Mouse (Mus musculus) MEL (cell line): ENCODE measurements around the gene Fasn. TPM values are rescaled to one million over a fixed set of nuclear protein-coding genes. Genes with fewer than 3 reads are reported as not detected.

Source experiments
- DNase-seq: peaks from one replicate; pipeline ENCODE4 v3.0.0; 2011; ENCODE audit warnings: low read depth, low spot score
- H3K27ac ChIP-seq: 2 replicates; pipeline ENCODE4 v1.5.1; 2012; ENCODE audit warnings: low read depth, mild to moderate bottlenecking, control low read depth, low read length, moderate library complexity; ENCODE audit not compliant: control insufficient read depth
- H3K27me3 ChIP-seq, 2 experiments: fragments of 150-350 bp in 1 of 2; sonication (generic) in 1 of 2; 2 replicates each; pipeline ENCODE4 v1.6.1; 2012; ENCODE audit warnings: low read length in 2 of 2, mild to moderate bottlenecking in 2 of 2, improper control_type of control experiment in 1 of 2, moderate library complexity in 1 of 2; ENCODE audit not compliant: insufficient read depth in 2 of 2, control insufficient read depth in 1 of 2
- H3K36me3 ChIP-seq, 2 experiments: 2 replicates each; pipeline ENCODE4 v1.6.1; 2012 to 2014; ENCODE audit warnings: low read length in 2 of 2, improper control_type of control experiment in 1 of 2, inconsistent platforms in 1 of 2, mild to moderate bottlenecking in 1 of 2; ENCODE audit not compliant: insufficient read depth in 2 of 2, control insufficient read depth in 1 of 2
- H3K4me1 ChIP-seq, 2 experiments: fragments of 150-350 bp in 1 of 2; sonication (generic) in 1 of 2; 2 replicates each; pipeline ENCODE4 v1.6.1; 2012; ENCODE audit warnings: low read length in 2 of 2, improper control_type of control experiment in 1 of 2, mild to moderate bottlenecking in 1 of 2; ENCODE audit not compliant: insufficient read depth in 2 of 2, control insufficient read depth in 1 of 2
- H3K4me3 ChIP-seq, 2 experiments: fragments of 150-350 bp in 1 of 2; sonication (generic) in 1 of 2; 2 replicates each; pipeline ENCODE4 v1.5.1; 2012; ENCODE audit warnings: low read depth in 2 of 2, low read length in 2 of 2, mild to moderate bottlenecking in 2 of 2, moderate library complexity in 2 of 2, control low read depth in 1 of 2, improper control_type of control experiment in 1 of 2; ENCODE audit not compliant: control insufficient read depth in 1 of 2, insufficient read depth in 1 of 2
- H3K79me2 ChIP-seq: 2 replicates; pipeline ENCODE4 v1.6.1; 2012; ENCODE audit warnings: mild to moderate bottlenecking, low read length, moderate library complexity; ENCODE audit not compliant: control insufficient read depth, poor library complexity, insufficient read depth
- H3K9ac ChIP-seq: 2 replicates; pipeline ENCODE4 v1.6.1; 2012; ENCODE audit warnings: low read depth, mild to moderate bottlenecking, control low read depth, low read length, moderate library complexity; ENCODE audit not compliant: control insufficient read depth, poor library complexity, severe bottlenecking
- H3K9me3 ChIP-seq: fragments of 150-350 bp; sonication (generic); replicated peaks from 2 replicates; pipeline ENCODE4 v1.6.1; 2012; ENCODE audit warnings: mild to moderate bottlenecking, low read length, improper control_type of control experiment, moderate library complexity; ENCODE audit not compliant: insufficient read depth
- BHLHE40 ChIP-seq: IDR thresholded peaks from 2 replicates; pipeline ENCODE4 v1.6.1; 2012; ENCODE audit warnings: low read depth, mild to moderate bottlenecking, inconsistent platforms, low read length, improper control_type of control experiment, borderline replicate concordance
- CHD2 ChIP-seq: IDR thresholded peaks from 2 replicates; pipeline ENCODE4 v1.6.1; 2011; ENCODE audit warnings: low read length, improper control_type of control experiment
- CTCF ChIP-seq, 3 experiments: IDR thresholded peaks in 2 of 3; conservative IDR thresholded peaks in 1 of 3; 2 replicates each; pipeline ENCODE4 v1.5.1; 2011 to 2012; ENCODE audit warnings: low read length in 3 of 3, low read depth in 2 of 3, mild to moderate bottlenecking in 2 of 3, improper control_type of control experiment in 1 of 3, inconsistent platforms in 1 of 3, mixed read lengths in 1 of 3, moderate library complexity in 1 of 3; ENCODE audit not compliant: control insufficient read depth in 1 of 3, insufficient read depth in 1 of 3, poor library complexity in 1 of 3, severe bottlenecking in 1 of 3
- E2F4 ChIP-seq: IDR thresholded peaks from 2 replicates; pipeline ENCODE4 v1.6.1; 2011; ENCODE audit warnings: low read depth, low read length, improper control_type of control experiment, borderline replicate concordance
- HCFC1 ChIP-seq: IDR thresholded peaks from 2 replicates; pipeline ENCODE4 v1.6.1; 2012; ENCODE audit warnings: low read depth, mild to moderate bottlenecking, inconsistent platforms, low read length, improper control_type of control experiment, moderate library complexity
- JUND ChIP-seq: IDR thresholded peaks from 2 replicates; pipeline ENCODE4 v1.6.1; 2011; ENCODE audit warnings: low read depth, mild to moderate bottlenecking, improper control_type of control experiment, low read length
- MAX ChIP-seq: IDR thresholded peaks from 2 replicates; pipeline ENCODE4 v1.6.1; 2011; ENCODE audit warnings: low read length, improper control_type of control experiment
- MAZ ChIP-seq: IDR thresholded peaks from 2 replicates; pipeline ENCODE4 v1.6.1; 2012; ENCODE audit warnings: low read depth, mild to moderate bottlenecking, inconsistent platforms, low read length, improper control_type of control experiment
- MYC ChIP-seq: IDR thresholded peaks from 2 replicates; pipeline ENCODE4 v1.6.1; 2011; ENCODE audit warnings: low read depth, mild to moderate bottlenecking, low read length, improper control_type of control experiment, moderate library complexity
- NELFE ChIP-seq: IDR thresholded peaks from 2 replicates; pipeline ENCODE4 v1.6.1; 2011; ENCODE audit warnings: low read depth, low read length, improper control_type of control experiment
- NRF1 ChIP-seq: IDR thresholded peaks from 2 replicates; pipeline ENCODE4 v1.6.1; 2014; ENCODE audit warnings: low read depth, mild to moderate bottlenecking, inconsistent platforms, low read length, improper control_type of control experiment, moderate library complexity; ENCODE audit not compliant: poor library complexity, insufficient read depth, severe bottlenecking
- POLR2AphosphoS2 ChIP-seq: IDR thresholded peaks from 2 replicates; pipeline ENCODE4 v1.6.1; 2011; ENCODE audit warnings: low read length, improper control_type of control experiment
- POLR2AphosphoS5 ChIP-seq: IDR thresholded peaks from 2 replicates; pipeline ENCODE4 v1.6.1; 2012; ENCODE audit warnings: low read depth, borderline replicate concordance, mild to moderate bottlenecking, inconsistent platforms, low read length, moderate library complexity, mixed read lengths
- RAD21 ChIP-seq: IDR thresholded peaks from 2 replicates; pipeline ENCODE4 v1.6.1; 2011; ENCODE audit warnings: mild to moderate bottlenecking, low read depth, low read length, improper control_type of control experiment
- SIN3A ChIP-seq: IDR thresholded peaks from 2 replicates; pipeline ENCODE4 v1.6.1; 2012; ENCODE audit warnings: low read length, improper control_type of control experiment, inconsistent platforms
- SMC3 ChIP-seq: IDR thresholded peaks from 2 replicates; pipeline ENCODE4 v1.6.1; 2011; ENCODE audit warnings: low read depth, low read length, improper control_type of control experiment
- TBP ChIP-seq: IDR thresholded peaks from 2 replicates; pipeline ENCODE4 v1.8.0; 2011; ENCODE audit warnings: low read depth, low read length, improper control_type of control experiment
- TCF12 ChIP-seq: IDR thresholded peaks from 2 replicates; pipeline ENCODE4 v1.6.1; 2014; ENCODE audit warnings: low read depth, mild to moderate bottlenecking, inconsistent platforms, low read length, improper control_type of control experiment, moderate library complexity
- UBTF ChIP-seq: IDR thresholded peaks from 2 replicates; pipeline ENCODE4 v1.6.1; 2012; ENCODE audit warnings: low read depth, mild to moderate bottlenecking, inconsistent platforms, low read length, improper control_type of control experiment, moderate library complexity, borderline replicate concordance; ENCODE audit not compliant: insufficient read depth
- USF1 ChIP-seq: IDR thresholded peaks from 2 replicates; pipeline ENCODE4 v1.6.1; 2014; ENCODE audit warnings: low read depth, mild to moderate bottlenecking, inconsistent platforms, low read length, improper control_type of control experiment, moderate library complexity
- ZMIZ1 ChIP-seq: IDR thresholded peaks from 2 replicates; pipeline ENCODE4 v1.6.1; 2012; ENCODE audit warnings: low read depth, mild to moderate bottlenecking, inconsistent platforms, low read length, improper control_type of control experiment, moderate library complexity
- ZNF384 ChIP-seq: IDR thresholded peaks from 2 replicates; pipeline ENCODE4 v1.6.1; 2012; ENCODE audit warnings: low read depth, mild to moderate bottlenecking, inconsistent platforms, low read length, improper control_type of control experiment
- polyA plus RNA-seq, 2 experiments: library from polyadenylated mRNA; stranded (reverse) in 1 of 2; unstranded in 1 of 2; fragments of >175 nt in 1 of 2; fragments of >200 nt in 1 of 2; gene quantifications; 2 replicates each; pipeline versions ENCODE4 v1.2.1 to v1.2.4; 2012; ENCODE audit warnings: low replicate concordance in 2 of 2, low read depth in 1 of 2; ENCODE audit not compliant: insufficient read length in 2 of 2, insufficient read depth in 1 of 2, missing spikeins in 1 of 2
- total RNA-seq: library from RNA; depleted of rRNA; stranded (reverse); fragments of 300-350 nt; gene quantifications from 2 replicates; pipeline ENCODE4 v1.2.3, GENCODE M21; 2012

Gene Fasn
- total and polyA plus RNA-seq, 3 experiments = 256 to 342 (median 313) TPM

DNA sequence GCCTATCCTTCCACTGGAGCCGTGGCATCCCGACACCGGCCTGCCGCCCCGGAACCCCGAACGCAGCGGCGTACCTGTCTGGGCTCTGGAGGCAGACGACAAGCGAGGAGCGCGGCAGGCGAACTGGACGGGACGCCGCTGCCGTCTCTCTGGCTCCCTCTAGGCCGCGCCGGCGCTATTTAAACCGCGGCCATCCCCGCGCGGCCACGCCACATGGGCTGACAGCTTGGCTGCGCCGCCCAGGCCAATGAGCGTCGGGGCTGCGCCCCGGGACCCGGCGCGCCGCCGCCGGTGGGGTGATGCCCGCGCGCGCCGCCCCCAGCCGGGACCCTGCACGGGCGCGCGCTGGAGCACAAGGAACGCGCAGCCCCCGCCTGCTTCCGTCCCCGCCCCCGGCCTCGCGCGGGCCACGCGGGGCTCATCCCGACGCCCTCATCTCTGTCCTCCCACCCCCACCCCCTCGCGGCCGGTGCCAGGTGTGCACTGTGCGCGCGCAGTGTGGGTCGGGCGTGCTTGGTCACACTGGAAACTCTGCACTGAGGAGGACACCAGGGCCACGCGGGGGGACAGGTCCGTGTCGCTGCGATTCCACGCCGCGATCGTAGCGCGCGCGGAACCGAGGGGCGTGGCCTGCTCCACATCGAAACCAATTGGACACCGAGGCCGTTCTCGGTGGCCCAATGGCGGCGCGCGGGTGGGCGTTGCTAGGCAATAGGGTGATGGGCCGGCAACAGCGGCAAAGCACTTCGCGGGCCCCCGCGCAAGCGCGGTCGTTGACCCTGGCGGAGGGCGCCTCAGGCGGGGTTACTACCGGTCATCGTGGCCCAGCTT, at the start of gene Fasn (continued):
- TF ChIP-seq BHLHE40 (no peak), ZNF384 (no peak), CTCF (IDR thresholded peaks at IDR 0.05 in 2 of 3, conservative IDR thresholded peaks at IDR 0.05 in 1 of 3; ENCODE audit: control insufficient read depth in 1 of 3, insufficient read depth in 1 of 3, low read depth in 2 of 3, low read length in 3 of 3, poor library complexity in 1 of 3, severe bottlenecking in 1 of 3) (peak in 2 of 3 experiments; percentile 49 to 59; a peak in 4 of 6 replicates), TCF12 (peak; percentile 80; the same call in 1 of the 2 replicates)

DNA sequence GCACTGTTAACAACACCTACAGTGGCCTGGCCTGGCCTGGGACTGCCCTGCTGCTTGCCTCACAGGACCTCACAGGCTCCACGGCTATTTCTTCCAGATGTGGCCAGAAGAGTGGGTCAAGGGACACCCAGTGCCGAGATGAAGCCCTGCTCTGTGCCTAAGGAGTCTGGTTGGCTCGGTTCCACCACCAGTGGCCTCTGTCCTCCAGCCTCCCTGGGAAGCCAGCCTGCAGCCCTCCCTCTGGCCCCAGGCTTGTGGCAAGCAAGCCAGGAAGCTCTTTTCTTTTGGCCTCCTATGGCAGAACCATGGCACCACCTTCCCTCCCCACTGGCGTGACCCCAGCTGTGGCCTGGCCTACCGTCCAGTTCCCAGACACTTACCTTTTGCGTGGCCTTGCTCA, 48.9 kb upstream of the Fasn start:
- no peak for DNase-seq

DNA sequence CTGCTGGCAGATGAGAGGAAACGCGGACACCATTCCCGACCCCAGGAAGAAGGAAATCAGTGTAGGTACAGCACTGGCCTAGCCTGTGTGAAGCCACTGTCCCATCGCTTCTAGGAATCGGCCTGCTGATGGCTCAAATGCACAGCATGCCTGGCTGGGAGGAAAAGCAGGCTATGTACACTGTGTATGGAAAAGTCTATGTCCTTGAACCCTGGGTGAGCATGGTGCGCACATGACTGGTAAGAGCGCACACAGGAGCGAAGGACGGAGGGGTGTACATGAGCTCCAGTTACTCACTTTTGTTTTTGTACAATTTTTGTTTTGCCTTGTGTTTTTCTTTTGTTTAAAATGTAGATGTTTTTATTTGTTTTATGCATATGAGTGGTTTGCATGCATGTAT, 47.2 kb upstream of the Fasn start:
- no peaks in the 10 kb centered on the region for H3K9me3 ChIP-seq
- no peak overlapping the region for H3K4me3 ChIP-seq
- TF ChIP-seq SIN3A = no peak
- TF ChIP-seq TBP = no peak
- TF ChIP-seq RAD21 = no peak
- no peak for TF ChIP-seq NRF1
- TF ChIP-seq NELFE = no peak
- TF ChIP-seq MAX = no peak
- TF ChIP-seq SMC3 = no peak
- TF ChIP-seq MYC = no peak
- H3K4me1 ChIP-seq = no peaks in the 10 kb centered on the region
- H3K27me3 ChIP-seq = no peaks in the 10 kb centered on the region
- DNase-seq = no peak
- no peak overlapping the region for H3K9ac ChIP-seq
- H3K79me2 ChIP-seq = no peaks in the 10 kb centered on the region
- no peak overlapping the region for H3K27ac ChIP-seq
- no peaks in the 10 kb centered on the region for H3K36me3 ChIP-seq

More for the DNA sequence above, 48.9 kb upstream of the Fasn start:
- no peaks in the 10 kb centered on the region for H3K27me3 ChIP-seq
- H3K36me3 ChIP-seq = no peaks in the 10 kb centered on the region
- no peak for TF ChIP-seq USF1
- TF ChIP-seq SMC3 = no peak
- no peak for TF ChIP-seq MAZ
- TF ChIP-seq JUND = no peak
- no peak for TF ChIP-seq POLR2AphosphoS2
- no peak for TF ChIP-seq ZNF384
- no peak for TF ChIP-seq POLR2AphosphoS5
- no peak for TF ChIP-seq E2F4
- no peak for TF ChIP-seq CHD2
- no peak for TF ChIP-seq ZMIZ1
- no peak for TF ChIP-seq UBTF
- no peak for TF ChIP-seq HCFC1
- no peak overlapping the region for H3K4me3 ChIP-seq
- no peak overlapping the region for H3K27ac ChIP-seq
- no peak overlapping the region for H3K9ac ChIP-seq
- H3K4me1 ChIP-seq = no peaks in the 10 kb centered on the region
- no peaks in the 10 kb centered on the region for H3K79me2 ChIP-seq
- H3K9me3 ChIP-seq = no peaks in the 10 kb centered on the region
